Mouse (Mus musculus): ENCODE measurements around the gene Ftl1. TPM values are rescaled to one million over a fixed set of nuclear protein-coding genes. Genes with fewer than 3 reads are reported as not detected.

Gene Ftl1
- total RNA-seq, 2 experiments from 2014 or later, result 218 to 238 TPM

- DNase-seq (ENCODE audit: low spot score in 2 of 2), result no peak
Observed at GRCm38 (mm10) chr7:45414740-45415224, 44.9 kb downstream of the Ftl1 start.

- DNase-seq (ENCODE audit: low spot score in 2 of 2), result no peak
Observed at GRCm38 (mm10) chr7:45413864-45414739, 45.6 kb downstream of the Ftl1 start.

GRCm38 (mm10) chr7:45413113-45413863 lies 46.4 kb downstream of the Ftl1 start, which contains the start of gene Ntf5:
Gene Ntf5 (plus strand): TSS chr7:45413695.
- DNase-seq (ENCODE audit: low spot score in 2 of 2), result no peak

- DNase-seq (ENCODE audit: low spot score in 2 of 2), result no peak
Observed at GRCm38 (mm10) chr7:45412421-45412820, 47.3 kb downstream of the Ftl1 start.

GRCm38 (mm10) chr7:45409497-45410163 lies 50.1 kb downstream of the Ftl1 start:
- DNase-seq (ENCODE audit: low spot score in 2 of 2), result no peak

GRCm38 (mm10) chr7:45408949-45409348 lies 50.7 kb downstream of the Ftl1 start:
- DNase-seq (ENCODE audit: low spot score in 2 of 2), result no peak

GRCm38 (mm10) chr7:45408351-45408750 lies 51.3 kb downstream of the Ftl1 start:
- DNase-seq (ENCODE audit: low spot score in 2 of 2), result no peak

Small RNA genes lying within 50 kb of the gene (microRNA-seq; reads per million reads assigned to microRNA genes)
- gene Gm22133, result 0 to 0.21 reads per million in 2 experiments

Other genes starting within 250 kb of the Ftl1 start
- 10 to 100 TPM; 33.6 to 38.3 TPM for gene Dkkl1, start 247.7 kb downstream of the Ftl1 start, total RNA-seq (2021)
- 1 to 10 TPM; 2.1 to 4.3 TPM for gene Tead2, start 244.1 kb downstream of the Ftl1 start, total RNA-seq (2021)
- gene Cd37, start 220.8 kb downstream of the Ftl1 start, total RNA-seq (2021), result 1 to 10 TPM; 4.8 to 5.3 TPM
- gene Slc6a16, start 218.8 kb downstream of the Ftl1 start, total RNA-seq (2021), result 1 to 10 TPM; 1.7 to 1.9 TPM
- not detected for gene Slc6a21, start 182.4 kb downstream of the Ftl1 start, total RNA-seq (2021)
- gene Trpm4, start 126.1 kb downstream of the Ftl1 start, total RNA-seq (2021), result 10 to 100 TPM; 19.0 to 26.5 TPM
- gene Hrc, start 124.6 kb downstream of the Ftl1 start, total RNA-seq (2021), result under 1 TPM; 0.19 to 0.30 TPM
- 100 to 1,000 TPM; 154 to 170 TPM for gene Ppfia3, start 92.9 kb downstream of the Ftl1 start, total RNA-seq (2021)
- gene Lin7b, start 89.3 kb downstream of the Ftl1 start, total RNA-seq (2021), result 100 to 1,000 TPM; 133 to 165 TPM
- 100 to 1,000 TPM; 372 to 395 TPM for gene Snrnp70, start 64.1 kb downstream of the Ftl1 start, total RNA-seq (2021)
- gene Kcna7, start 54.2 kb downstream of the Ftl1 start, total RNA-seq (2021), result not detected
- gene Ntf5, start 46.2 kb downstream of the Ftl1 start, total RNA-seq (2021), result under 1 TPM in 1 of 2 experiments, not detected in 1; 0.19 TPM
- not detected for gene Lhb, start 39.1 kb downstream of the Ftl1 start, total RNA-seq (2021)
- gene Gys1, start 25.0 kb downstream of the Ftl1 start, total RNA-seq (2021), result 10 to 100 TPM; 15.1 to 18.1 TPM
- gene Ruvbl2, start 21.8 kb downstream of the Ftl1 start, total RNA-seq (2021), result 10 to 100 TPM; 32.4 to 34.5 TPM
- gene Bax, start 7.0 kb upstream of the Ftl1 start, total RNA-seq (2021), result 10 to 100 TPM; 55.2 to 59.3 TPM
- under 1 TPM in 1 of 2 experiments, not detected in 1; 0.21 TPM for gene Tulp2, start 22.0 kb upstream of the Ftl1 start, total RNA-seq (2021)
- 1 to 10 TPM; 2.5 to 3.8 TPM for gene Gm45808, start 26.9 kb upstream of the Ftl1 start, total RNA-seq (2021)
- 1 to 10 TPM; 3.9 to 4.7 TPM for gene Dhdh, start 28.9 kb upstream of the Ftl1 start, total RNA-seq (2021)
- 100 to 1,000 TPM; 111 to 112 TPM for gene Nucb1, start 50.5 kb upstream of the Ftl1 start, total RNA-seq (2021)
- gene Ppp1r15a, start 66.4 kb upstream of the Ftl1 start, total RNA-seq (2021), result 10 to 100 TPM; 23.1 to 25.9 TPM
- gene Plekha4, start 66.4 kb upstream of the Ftl1 start, total RNA-seq (2021), result 1 to 10 TPM; 6.1 to 8.2 TPM
- gene Hsd17b14, start 95.0 kb upstream of the Ftl1 start, total RNA-seq (2021), result under 1 TPM; 0.37 to 0.56 TPM
- gene Bcat2, start 110.3 kb upstream of the Ftl1 start, total RNA-seq (2021), result 10 to 100 TPM; 25.3 to 26.9 TPM
- not detected for gene Fgf21, start 155.6 kb upstream of the Ftl1 start, total RNA-seq (2021)
- gene Fut1, start 157.4 kb upstream of the Ftl1 start, total RNA-seq (2021), result not detected
- under 1 TPM in 1 of 2 experiments, not detected in 1; 0.21 TPM for gene Izumo1, start 161.9 kb upstream of the Ftl1 start, total RNA-seq (2021)
- gene Rasip1, start 167.6 kb upstream of the Ftl1 start, total RNA-seq (2021), result 1 to 10 TPM; 6.4 to 7.9 TPM
- gene Mamstr, start 180.1 kb upstream of the Ftl1 start, total RNA-seq (2021), result 1 to 10 TPM; 2.0 to 2.6 TPM
- under 1 TPM; 0.12 to 0.26 TPM for gene Fut2, start 206.5 kb upstream of the Ftl1 start, total RNA-seq (2021)
- gene Ntn5, start 224.1 kb upstream of the Ftl1 start, total RNA-seq (2021), result 10 to 100 TPM; 11.1 to 13.3 TPM
- 1 to 10 TPM; 1.2 to 1.7 TPM for gene Sec1, start 234.5 kb upstream of the Ftl1 start, total RNA-seq (2021)
- 100 to 1,000 TPM; 215 to 220 TPM for gene Car11, start 240.0 kb upstream of the Ftl1 start, total RNA-seq (2021)
- gene Dbp, start 245.2 kb upstream of the Ftl1 start, total RNA-seq (2021), result 10 to 100 TPM; 63.1 to 84.6 TPM

Data from left cerebral cortex, adult 18-20 months (tissue).